Mouse (Mus musculus): ENCODE data around the gene Peak1. TPM values are rescaled to one million over a fixed set of nuclear protein-coding genes. Genes with fewer than 3 reads are reported as not detected.

The Peak1 gene
- total RNA-seq (2012; rRNA removed) (5.4 and 5.7 TPM in 2 replicates), total RNA-seq (2014; rRNA removed) (2.2 and 2.8 TPM in 2 replicates), polyA plus RNA-seq (2012; ENCODE audit: insufficient read length, low read depth) (12.1 and 13.3 TPM in 2 replicates)

DNA sequence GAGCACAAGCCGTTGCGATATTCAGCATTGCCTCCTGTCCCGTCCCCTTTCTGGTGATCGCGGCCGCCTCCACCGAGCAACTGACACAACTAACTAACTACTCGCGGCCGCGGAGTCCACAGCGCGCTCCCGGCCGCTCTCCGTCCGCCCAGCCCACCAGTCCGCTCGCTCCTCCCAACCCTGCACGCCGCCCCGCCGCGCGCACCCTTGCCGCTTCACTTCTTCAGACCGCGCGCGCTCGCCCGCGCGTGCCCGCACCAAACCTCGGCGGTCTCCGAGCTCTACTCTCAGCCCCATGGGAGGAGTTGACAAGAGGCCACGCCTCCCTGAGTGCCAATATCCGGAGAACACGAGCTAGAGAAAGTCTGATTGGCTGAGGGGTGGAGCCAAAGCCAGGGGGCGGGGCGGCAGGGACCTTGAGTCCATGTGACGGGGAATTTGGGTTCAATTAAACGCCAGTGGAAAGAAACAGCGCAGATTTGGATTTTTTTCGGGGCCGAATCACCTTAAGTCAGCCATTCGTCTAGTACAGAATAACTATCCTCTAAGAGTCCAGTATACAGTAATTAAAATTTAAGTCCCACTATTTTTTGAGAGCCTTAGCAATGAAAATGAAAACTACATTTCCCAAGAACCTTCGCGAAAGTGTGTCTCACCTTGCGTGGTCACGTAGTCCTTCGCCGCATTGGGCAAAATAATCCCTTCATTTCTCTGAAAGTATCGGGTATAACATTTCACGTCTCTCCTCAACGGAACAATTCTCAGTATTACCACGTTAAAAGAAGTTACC lies at the start of gene Peak1, which contains the start of gene Hmg20a:
Gene Peak1 (minus strand): TSS at position 120 of the 790 bp plus-strand sequence.
Gene Hmg20a (plus strand): TSS at position 662 of the 790 bp plus-strand sequence.
- peak within 1 kb of the TSS; percentile 80 for H3K9ac ChIP-seq (ENCODE audit: insufficient read depth, low read depth)
- H3K36me3 ChIP-seq (replicated peaks in 1 of 2; ENCODE audit: control insufficient read depth in 1 of 2, insufficient read depth in 1 of 2, low read length in 1 of 2): no peaks in the 10 kb centered on the region
- peak within 1 kb of the TSS; percentile 94 for H3K4me2 ChIP-seq (ENCODE audit: insufficient read depth, low read depth, poor library complexity, severe bottlenecking)
- TF ChIP-seq UBTF (IDR thresholded peaks at IDR 0.05; ENCODE audit: low read depth, low read length): no peak; the same call in 1 of the 2 replicates
- no peak for TF ChIP-seq SMC3 (IDR thresholded peaks at IDR 0.05; ENCODE audit: low read depth, low read length)
- no peak for TF ChIP-seq MEF2A (IDR thresholded peaks at IDR 0.05; ENCODE audit: borderline replicate concordance, low read depth, low read length)
- peak; percentile 70 for TF ChIP-seq TCF12 (IDR thresholded peaks at IDR 0.05; ENCODE audit: low read depth, low read length)
- no peak for TF ChIP-seq MAFK (IDR thresholded peaks at IDR 0.05; ENCODE audit: insufficient replicate concordance, low read length)
- peak; percentile 66 for TF ChIP-seq MXI1 (IDR thresholded peaks at IDR 0.05; ENCODE audit: low read depth, low read length)
- 0 out of 2 replicates have a peak, but pooled peaks have one; percentile 26 for TF ChIP-seq ZNF384 (IDR thresholded peaks at IDR 0.05; ENCODE audit: low read depth, low read length)
- TF ChIP-seq SIN3A (IDR thresholded peaks at IDR 0.05; ENCODE audit: low read length): no peak
- TF ChIP-seq ZMIZ1 (IDR thresholded peaks at IDR 0.05; ENCODE audit: low read depth, low read length): peak; percentile 42; the same call in 1 of the 2 replicates
- peak; percentile 27; the same call in 1 of the 2 replicates for TF ChIP-seq TBP (conservative IDR thresholded peaks at IDR 0.05; ENCODE audit: low read depth, low read length)
- peak; percentile 66 for TF ChIP-seq NRF1 (IDR thresholded peaks at IDR 0.05; ENCODE audit: low read depth, low read length)
- no peak for TF ChIP-seq ETS1 (conservative IDR thresholded peaks at IDR 0.05; ENCODE audit: low read depth, low read length)
- peak; percentile 5; the same call in 1 of the 2 replicates for TF ChIP-seq ZKSCAN1 (IDR thresholded peaks at IDR 0.05; ENCODE audit: borderline replicate concordance, low read depth, low read length)
- peak; percentile 27; the same call in 1 of the 2 replicates for TF ChIP-seq RCOR1 (conservative IDR thresholded peaks at IDR 0.05; ENCODE audit: low read depth, low read length)
- TF ChIP-seq POLR2A (IDR thresholded peaks at IDR 0.05; ENCODE audit: low read depth, low read length): peak; percentile 82; the same call in 1 of the 2 replicates
- TF ChIP-seq USF1 (IDR thresholded peaks at IDR 0.05; ENCODE audit: low read depth, low read length): peak; percentile 57
- TF ChIP-seq KAT2A (IDR thresholded peaks at IDR 0.05; ENCODE audit: insufficient replicate concordance, low read length): peak; percentile 93; the same call in 1 of the 2 replicates
- TF ChIP-seq CHD1 (IDR thresholded peaks at IDR 0.05; ENCODE audit: low read depth, low read length): peak; percentile 28; the same call in 1 of the 2 replicates
- TF ChIP-seq GABPA (IDR thresholded peaks at IDR 0.05; ENCODE audit: insufficient replicate concordance, low read depth, low read length): no peak; the same call in 1 of the 2 replicates
- TF ChIP-seq HCFC1 (IDR thresholded peaks at IDR 0.05; ENCODE audit: low read depth, low read length): peak; percentile 93
- peak; percentile 73; the same call in 1 of the 2 replicates for TF ChIP-seq MYC (IDR thresholded peaks at IDR 0.05; ENCODE audit: low read depth, low read length)
- TF ChIP-seq NELFE (IDR thresholded peaks at IDR 0.05; ENCODE audit: low read depth, low read length): peak; percentile 61; the same call in 1 of the 2 replicates
- TF ChIP-seq MAX (IDR thresholded peaks at IDR 0.05; ENCODE audit: low read length): peak; percentile 60
- no peak for TF ChIP-seq JUN (IDR thresholded peaks at IDR 0.05; ENCODE audit: insufficient read depth, low read depth, low read length)
- TF ChIP-seq ELF1 (IDR thresholded peaks at IDR 0.05; ENCODE audit: low read depth, low read length): no peak
- TF ChIP-seq BHLHE40 (IDR thresholded peaks at IDR 0.05; ENCODE audit: low read depth, low read length): 0 out of 2 replicates have a peak, but pooled peaks have one; percentile 10
- no peak; the same call in none of the 2 replicates for TF ChIP-seq USF2 (conservative IDR thresholded peaks at IDR 0.05; ENCODE audit: low read depth, low read length)
- no peaks in the 10 kb centered on the region for H3K27me3 ChIP-seq (replicated peaks)
- in situ Hi-C loops (cut with MboI; ENCODE audit: low pct_ligation_motif_present, low pct_unique_long_range_greater_than_20kb, low sequenced_read_pairs) (loop anchor here (25.0 kb wide), 1 partner anchor 156 kb away; no protein-coding TSS in a partner anchor), dilution Hi-C loops (cut with MboI; ENCODE audit: extremely low pct_ligation_motif_present, extremely low pct_unique_long_range_greater_than_20kb, low sequenced_read_pairs) (no loop called here)
- H3K4me3 ChIP-seq (replicated peaks in 1 of 3; ENCODE audit: low read depth in 2 of 3, low read length in 2 of 3, poor library complexity in 1 of 3): peak within 1 kb of the TSS; percentile 78 to 90 (median 90)
- DNase-seq (ENCODE audit: extremely low read depth): peak; percentile 100
- peaks cover 44% of the 10 kb centered on the region for H3K79me2 ChIP-seq (replicated peaks; ENCODE audit: control insufficient read depth, extremely low read depth, insufficient read depth, poor library complexity, severe bottlenecking)
- H3K27ac ChIP-seq (ENCODE audit: insufficient read depth, low read depth): peak within 1 kb of the TSS; percentile 94
- no peaks in the 10 kb centered on the region for H3K9me3 ChIP-seq (replicated peaks; ENCODE audit: low read length)
- peaks cover 2 to 38% of the 10 kb centered on the region in 2 experiments; a peak in 3 of 4 replicates for H3K4me1 ChIP-seq (ENCODE audit: control insufficient read depth in 1 of 2, insufficient read depth in 2 of 2)

All from CH12.LX (cell line).